Mouse (Mus musculus): ENCODE results near the gene Ntn1.

Gene Ntn1

DNA sequence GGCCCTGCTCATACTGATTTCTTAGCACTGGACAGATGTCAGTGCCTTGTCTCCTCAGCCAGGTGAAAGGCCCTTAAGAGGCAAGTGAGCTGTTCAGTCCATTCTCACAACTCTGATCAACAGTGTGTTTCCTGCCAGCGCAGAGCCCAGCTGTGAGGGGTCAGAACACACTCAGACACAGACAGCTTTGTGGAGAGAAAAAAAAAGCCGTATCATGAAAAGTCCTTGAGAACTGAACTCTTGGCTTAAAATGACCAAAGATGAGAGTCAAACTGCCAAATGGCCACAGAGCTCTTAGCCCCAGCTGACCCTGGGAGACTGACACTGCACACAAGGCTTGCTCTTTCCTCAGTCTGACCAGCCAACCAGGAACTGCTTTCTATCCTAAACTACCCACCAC, 192.6 kb downstream of the Ntn1 start:
- DNase-seq: no peak

DNA sequence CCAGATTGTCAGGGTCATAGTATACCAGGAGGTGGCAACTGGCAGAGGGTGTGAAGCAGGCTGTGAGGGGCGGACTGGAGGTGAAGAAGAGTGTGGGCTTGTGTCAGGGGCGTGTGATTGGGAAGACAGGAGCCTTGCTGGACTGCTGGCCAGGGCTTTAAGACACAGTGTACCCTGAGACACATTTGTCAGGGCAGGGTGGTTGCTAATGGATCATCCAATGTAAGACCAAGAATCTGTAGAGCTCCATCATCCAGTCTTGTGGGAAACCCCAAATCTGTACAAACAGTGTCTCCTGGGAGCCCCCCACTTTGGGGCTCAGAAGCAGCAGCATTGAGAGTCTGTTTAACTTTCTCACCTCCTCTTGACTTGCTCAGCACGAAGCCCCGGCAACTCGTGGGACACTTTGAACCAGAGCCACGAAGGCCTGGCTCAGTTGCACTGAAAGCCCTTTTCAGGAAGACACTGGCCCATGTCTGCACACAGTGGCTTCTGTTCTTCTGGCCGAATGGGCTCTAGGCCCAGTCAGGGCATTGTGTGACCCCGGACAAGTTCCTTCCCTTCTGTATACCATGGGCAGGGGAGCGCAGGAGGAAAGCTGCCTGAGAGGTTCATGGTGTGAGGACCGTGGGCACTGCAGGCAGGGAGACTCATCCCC, 194.9 kb downstream of the Ntn1 start:
- DNase-seq: no peak

DNA sequence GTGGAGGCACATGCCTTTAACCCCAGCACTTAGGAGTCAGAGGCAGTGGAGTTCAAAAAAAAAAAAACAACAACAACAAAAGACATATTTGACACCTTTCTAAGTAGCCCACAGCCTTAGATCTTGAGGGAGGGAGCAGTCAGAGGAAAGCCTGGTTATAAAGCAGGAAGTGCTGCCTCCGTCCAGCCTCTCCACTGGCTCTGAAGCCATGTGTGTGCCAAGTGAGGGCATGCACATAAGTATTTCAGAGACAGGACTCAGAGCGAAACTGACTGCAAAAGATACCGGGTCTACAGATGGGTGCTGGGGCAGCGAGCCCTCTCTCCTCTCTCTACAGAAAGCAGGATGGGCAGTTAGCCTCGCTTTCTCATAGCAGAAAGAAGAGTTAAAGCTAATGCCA, 196.2 kb downstream of the Ntn1 start:
- DNase-seq: no peak

DNA sequence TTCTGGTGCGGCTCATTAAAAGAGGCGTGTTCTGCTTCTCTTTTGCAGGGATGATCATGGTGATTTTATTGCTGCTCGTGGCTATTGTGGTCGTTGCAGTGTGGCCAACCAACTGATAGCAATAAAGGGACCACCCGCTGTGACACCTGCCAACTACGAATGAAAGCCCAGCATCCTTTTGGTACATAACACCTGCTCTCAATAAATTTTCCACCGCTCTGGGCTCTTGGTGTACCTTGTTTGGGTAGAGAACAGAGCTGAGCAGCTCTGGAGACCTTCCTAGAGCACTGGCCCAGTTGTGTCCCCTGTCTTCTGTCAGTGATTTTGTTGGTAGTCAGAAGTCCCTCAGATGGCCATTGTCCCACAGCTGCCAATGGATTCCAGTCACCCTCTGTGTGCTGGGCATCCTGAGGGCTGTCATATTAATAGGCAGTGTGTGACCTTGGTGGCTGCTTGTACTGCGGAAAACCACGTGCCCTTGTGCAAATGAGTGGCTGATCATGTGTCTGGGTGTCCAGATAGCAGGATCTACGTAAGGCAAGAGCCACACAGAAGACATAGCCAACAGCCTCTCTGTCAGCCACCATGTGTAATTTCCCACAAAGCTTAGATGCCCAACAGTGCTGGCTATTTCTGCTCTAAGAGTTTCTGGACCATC, 196.8 kb downstream of the Ntn1 start:
- DNase-seq: no peak

DNA sequence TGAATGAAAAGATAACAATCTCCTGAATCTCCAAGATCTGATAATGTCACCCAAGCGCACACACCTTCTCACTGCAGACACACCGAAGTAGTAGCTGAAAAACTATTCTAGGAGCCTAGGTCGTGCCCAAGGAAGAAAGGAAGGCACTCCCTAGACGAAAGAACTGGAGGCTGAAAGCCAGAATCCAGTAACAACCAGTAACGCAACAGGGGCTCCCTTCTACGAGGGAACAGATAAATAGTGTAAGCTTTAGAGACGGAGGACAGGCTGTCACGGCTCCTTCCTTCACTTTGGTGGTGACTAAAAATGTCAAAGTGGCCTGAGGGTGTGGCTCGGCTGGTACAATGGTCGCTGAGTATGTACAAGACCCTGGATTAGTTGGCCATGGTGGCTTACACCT, 198.1 kb downstream of the Ntn1 start:
- DNase-seq: no peak

DNA sequence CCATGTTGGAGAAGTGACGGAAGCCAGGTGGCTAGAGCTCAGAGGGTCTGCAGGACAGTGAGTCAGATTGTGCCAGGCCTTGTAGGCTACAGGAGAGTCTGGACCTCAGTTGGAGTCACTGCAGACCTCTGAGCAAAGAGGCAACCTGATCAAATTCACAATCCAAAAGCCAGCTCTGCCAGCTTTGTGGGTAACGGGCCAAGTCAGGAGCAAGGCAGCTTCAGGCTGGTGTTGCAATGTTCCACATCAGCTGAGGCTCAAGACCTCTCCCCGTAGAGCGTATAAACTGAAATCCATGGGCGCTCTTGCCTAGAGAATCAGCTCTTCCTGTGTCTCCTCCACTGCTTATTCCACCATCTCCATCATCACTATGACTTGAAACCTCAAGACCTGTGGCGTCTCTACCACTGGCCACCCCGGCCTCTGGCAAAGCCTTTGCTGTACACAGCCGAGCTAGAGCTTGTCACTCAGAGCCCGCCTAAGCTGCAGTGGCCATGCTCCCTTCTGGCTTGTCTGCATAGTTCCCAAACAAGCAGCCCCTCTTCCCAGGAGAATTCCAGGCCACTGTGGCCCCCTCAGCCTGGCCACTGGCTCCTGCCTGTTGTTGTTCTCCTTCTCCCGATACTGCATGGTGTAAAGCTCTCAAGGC, 198.7 kb downstream of the Ntn1 start:
- no peak for DNase-seq

DNA sequence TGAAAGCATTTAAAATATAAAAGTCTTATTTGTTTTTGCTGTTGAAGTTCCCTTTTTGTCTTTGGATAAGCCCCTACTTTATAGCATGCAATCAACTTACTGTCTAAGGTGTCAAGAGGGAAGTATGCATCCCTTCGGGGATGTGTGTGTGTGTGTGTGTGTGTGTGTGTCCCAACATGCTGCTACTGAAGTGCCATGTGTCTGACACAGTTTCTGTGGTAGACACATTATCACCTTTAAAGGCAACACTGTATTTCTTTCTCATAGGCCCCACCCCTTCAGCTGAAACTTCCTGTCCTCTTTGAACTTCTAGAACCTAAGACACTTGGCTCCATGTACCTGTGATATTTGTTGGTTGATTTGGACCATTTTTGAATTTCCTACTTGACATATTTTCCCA, 199.6 kb downstream of the Ntn1 start:
- DNase-seq: no peak

DNA sequence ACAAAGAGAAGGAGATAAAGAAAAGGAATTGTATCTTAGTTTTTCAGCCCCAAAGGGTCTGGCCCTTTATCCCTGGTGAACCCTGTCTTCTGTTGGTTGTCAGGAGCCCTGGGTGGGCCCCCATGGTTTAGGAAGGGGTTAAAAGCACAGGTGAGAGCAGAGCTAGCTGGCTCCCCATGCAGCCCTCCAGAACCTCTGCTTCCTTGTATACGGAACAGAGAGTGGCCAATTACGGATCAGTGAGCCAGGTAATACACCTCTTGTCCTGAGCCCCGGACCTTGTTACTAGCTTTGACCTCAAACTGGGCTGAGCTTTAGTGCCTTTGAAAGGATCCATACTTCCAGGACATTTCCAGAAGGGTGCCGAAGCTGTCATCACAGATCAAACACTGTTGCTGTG, 200.1 kb downstream of the Ntn1 start:
- DNase-seq: no peak

DNA sequence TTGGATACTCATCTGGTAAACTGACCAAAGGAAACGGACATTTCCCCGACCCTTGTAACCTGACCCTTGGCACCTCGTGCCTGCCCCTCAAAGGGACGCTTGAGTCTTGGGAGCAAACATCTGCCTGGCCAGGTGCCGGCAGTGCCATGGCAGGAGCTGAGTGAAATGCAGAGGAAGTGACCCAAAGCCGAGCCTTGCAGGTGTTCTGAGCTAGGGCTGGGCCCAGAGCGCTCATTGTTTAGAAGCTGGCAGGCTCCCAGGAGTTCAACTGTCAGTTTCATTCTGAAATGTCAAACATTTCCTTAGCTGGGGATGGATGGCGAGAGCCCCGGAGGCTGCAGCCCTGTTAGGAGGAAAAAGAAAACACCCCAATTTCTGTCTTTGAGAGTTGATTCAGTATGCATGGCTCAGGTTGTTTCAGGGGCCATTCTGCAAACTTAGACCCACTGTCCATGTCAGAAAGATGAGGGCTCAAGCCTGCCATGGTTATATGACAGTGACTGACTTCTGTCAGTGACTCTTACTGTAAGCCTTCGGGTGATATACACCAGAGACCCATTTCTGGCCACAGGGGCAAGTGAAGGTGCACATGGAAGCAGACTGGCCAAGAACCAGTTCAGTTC, 200.7 kb downstream of the Ntn1 start:
- DNase-seq: no peak

DNA sequence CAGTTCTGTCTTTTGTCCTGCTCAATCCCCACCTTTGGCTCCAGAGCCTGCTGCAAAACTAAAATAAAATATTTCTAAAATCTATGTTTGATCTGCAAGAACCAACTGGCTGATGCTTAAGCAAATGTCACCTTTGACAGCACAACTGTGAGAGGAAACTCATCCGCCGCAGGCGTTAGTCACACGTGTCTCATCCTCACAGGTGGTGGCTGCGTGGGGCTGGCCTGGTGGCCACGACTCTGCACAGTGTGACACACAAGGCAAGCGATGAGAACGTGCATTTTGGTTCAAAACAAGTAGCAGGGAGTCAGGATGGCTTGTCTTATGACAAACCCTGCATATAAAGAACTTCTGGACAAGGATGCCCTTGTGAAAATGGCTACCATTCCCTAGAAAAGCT, 201.5 kb downstream of the Ntn1 start:
- DNase-seq: no peak

DNA sequence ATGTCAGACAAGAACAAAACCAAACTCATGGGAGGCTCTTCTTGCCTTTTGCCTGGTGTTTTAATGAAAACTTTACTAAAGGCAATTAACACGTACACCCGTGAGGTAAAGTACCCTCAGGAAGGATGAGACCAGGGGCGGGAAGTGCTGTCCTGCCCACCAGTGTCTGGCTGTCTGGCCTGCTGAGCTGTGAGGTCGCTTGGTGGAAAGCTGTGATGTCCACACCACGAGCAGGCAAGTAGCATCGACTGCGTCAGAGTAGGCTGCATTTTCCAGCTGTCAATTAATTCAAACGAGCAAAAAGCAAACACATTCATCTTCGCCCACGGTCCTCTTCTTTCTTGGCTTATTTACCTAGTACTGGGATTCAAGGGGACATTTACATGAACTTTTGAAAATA, 201.9 kb downstream of the Ntn1 start:
- DNase-seq: no peak

DNA sequence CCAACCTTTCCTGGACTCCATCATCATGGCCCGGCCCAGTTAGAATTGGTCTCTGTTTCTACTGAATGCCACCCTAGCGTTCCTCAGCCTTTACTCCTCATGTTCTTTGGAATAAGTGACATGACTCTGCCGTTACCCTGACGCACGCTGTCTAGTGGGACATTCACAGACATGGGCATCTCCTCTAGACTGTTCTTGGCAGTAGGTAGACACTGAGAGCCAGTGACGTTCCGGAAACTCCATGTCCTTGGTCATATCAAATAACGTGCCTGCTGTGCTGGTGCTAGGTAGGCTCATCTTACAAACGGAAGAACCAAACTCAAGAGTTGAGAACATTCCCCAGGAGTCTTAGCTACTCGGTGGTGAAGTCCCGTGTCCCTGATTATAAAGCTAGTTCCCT, 203.2 kb downstream of the Ntn1 start:
- DNase-seq: no peak

DNA sequence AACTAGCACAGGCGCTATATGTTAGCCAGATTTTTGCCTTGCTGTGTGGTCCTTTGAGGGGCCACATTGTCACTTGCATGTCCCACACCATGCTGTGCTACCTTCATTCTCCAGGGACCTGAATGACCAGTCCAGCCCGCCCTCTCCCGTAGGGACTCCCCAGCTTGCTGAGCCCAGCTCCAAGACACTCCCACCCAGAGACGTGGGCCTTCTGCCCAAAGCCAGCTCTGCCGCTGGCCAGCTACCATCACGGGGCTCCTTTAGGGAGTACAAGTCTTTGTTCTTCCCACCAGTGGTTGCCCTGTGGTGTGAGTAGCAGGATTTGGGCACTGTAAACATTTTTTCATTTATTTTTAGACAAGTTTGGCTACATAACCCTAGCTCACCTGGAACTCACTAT, 204.1 kb downstream of the Ntn1 start:
- DNase-seq: no peak

DNA sequence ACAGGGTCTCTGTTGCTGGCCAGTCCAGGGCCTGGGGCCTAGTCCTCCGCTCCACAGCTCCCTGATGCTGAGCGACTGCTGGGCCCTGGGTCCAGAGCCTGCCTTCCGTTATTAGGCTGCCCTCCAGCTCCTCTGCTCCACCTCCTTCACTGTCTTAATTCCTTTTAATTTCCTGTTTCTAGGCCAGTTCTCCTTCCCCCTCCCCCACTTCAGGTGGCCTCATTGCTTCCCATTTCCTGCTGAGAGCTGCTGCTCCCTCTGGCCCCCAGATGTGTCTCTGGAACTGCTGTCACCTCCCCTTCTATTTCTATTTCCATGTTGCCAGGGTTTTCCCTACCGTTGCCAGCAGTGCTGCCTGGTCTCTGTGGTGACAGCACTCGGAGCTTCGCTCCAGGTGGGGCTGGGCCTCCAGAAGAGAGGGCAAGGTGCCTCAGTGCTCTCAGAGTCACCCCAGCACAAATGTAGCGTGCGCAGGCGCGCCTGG, 204.9 kb downstream of the Ntn1 start:
- no peak for DNase-seq

DNA sequence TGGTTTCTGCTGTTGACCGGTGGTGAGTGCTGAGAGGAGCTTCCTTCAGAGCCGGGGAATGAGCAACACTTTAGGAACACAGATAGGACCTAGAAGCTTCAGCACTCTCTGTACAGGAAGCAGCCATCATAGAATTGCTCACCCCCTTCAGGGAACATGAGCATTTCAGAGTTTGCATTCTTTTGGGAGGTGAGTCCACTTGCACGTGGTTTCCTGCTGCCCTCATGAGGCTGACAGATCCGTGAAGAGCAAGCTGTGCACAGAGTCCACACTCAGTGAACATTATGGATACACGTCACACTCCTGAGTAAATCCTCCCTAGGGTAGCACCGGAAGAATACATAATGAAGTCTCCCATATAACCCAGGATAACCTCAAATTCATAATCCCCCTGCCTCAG, 205.5 kb downstream of the Ntn1 start:
- no peak for DNase-seq

DNA sequence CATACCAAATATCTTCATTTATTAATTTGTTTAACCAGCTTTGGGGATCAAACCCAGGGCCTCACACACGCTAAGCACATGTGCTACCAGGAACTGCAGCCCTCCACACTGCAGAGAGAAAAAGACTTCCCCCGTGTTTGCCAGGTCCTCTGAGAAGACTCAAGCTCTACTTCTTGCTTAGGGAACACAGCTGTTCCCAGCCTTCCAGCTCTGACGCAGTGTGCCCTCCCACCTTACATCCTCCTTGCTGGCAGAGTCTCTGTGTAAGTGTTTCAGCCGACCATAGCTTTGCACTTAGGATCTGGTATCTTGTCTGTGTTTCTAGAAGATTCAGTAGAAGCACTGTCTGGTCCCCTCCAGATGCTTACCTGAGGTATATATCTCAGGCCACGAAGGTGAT, 209.8 kb downstream of the Ntn1 start:
- DNase-seq: no peak

DNA sequence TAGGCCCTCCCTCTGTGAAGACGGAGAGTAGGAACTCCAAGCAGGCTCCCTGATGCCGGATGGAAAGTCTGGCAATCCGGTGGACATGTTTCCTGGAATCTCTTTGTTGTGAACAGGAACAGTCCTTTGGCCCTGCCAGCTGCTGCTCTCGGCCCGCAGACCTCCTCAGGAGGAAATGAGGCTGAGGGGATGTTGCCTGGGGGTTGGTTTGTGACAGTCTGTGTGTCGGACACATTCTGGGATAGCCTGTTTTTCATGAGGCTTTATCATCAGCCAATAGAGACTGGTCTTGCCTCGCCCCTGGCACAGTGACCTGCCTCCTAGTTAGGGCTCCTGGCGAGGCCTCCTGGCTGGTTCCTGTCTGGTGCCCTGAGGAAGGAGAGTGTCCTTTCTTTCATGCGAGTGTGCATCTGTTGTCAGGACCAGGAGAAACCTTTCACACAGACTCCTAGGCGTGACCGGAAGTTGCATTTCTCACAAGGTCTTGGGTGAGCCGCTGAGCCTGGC, 211.9 kb downstream of the Ntn1 start:
- no peak for DNase-seq

DNA sequence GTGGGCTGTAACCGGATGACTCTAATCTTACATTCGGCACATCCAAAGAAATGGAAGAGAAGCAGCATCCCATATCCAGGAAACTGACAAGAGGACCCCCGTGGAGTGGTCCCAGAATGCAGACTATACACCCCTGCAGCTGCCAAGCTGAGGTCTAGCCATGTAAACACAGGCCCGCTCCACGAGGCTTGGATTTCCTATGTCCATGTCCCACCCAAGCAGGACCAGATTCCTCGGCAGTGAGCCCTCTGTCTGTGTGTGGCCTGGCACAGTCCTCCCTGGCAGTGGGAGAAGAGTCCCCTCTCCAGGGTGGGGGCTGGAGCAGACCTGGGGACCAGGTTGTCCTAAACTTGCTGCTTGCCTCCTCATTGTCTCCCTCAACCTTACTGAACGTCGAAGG, 213.4 kb downstream of the Ntn1 start:
- DNase-seq: no peak

DNA sequence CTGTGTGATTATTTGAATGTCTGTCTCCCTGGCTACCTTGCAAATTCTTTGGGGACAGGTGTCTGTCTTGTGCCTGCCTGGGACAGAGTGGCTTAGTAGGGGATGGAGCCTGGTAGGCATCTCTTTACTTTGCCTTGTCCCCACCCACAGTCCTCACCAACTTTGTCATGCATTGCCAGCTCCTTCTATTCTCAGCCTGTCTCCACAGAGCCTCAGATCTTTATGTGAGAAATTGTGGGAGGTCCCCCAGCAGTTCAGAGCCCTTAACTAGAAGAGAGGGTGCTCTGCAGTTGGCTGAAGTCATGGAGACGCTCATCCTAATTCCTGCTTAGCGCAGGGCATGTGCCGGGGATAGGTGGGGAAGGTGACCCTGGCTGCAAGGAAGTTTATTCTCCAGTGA, 215.0 kb downstream of the Ntn1 start:
- no peak for DNase-seq

DNA sequence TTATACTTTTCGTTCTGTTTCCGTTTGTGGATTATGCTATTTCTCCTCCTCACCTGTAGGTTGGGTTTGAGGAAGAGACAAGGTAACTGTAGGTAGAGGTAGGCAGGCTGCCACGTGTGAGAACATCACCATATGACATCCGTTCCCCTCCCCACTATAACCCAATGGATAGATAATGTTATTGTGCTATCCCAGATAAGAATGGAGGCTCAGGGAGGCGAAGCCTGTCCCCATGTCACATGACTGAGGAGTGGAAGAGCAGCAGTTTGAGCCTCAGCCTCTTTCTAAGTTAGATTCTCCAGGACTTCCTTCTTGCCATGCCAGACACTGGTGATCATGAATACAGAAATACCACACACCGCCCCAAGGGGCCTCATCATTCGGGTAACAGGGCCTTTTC, 223.2 kb downstream of the Ntn1 start:
- no peak for DNase-seq

DNA sequence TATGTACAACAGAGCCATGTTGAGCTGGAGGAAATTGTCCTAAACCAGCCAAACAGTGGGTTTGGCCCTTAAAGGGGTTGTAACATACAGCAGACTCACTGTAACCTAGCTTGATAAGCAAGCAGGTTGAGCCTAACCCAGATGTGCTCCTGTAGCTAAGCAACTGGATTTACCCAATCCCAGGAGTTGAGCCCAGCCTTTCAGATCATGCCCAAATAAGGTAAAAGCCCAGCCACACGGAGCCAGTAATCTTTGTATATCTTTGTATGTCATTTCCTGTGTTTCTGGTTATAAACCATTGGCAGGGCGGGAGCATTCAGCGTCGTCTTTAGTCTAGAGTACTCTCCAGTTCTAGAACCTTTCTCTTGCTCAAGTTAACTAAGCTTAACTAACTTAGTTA, 224.1 kb downstream of the Ntn1 start:
- DNase-seq: no peak

DNA sequence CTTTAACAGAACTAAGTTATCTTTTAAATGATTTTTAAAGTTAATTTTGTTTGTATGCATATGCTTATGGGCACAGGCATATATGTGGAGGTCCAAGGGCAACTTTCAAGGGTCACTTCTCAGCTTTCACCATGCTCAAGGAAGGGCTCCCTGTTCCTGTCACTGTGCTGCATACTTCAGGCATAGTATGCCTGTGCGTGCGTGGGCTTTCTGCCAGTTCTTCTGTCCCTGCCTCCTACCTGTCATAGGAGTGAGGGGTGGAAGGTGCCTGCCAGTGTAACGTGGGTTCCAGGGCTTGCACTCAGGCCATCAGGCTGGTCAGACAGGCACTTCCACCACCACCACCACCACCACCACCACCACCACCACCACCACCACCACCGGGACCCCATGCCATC, 228.0 kb downstream of the Ntn1 start:
- no peak for DNase-seq

DNA sequence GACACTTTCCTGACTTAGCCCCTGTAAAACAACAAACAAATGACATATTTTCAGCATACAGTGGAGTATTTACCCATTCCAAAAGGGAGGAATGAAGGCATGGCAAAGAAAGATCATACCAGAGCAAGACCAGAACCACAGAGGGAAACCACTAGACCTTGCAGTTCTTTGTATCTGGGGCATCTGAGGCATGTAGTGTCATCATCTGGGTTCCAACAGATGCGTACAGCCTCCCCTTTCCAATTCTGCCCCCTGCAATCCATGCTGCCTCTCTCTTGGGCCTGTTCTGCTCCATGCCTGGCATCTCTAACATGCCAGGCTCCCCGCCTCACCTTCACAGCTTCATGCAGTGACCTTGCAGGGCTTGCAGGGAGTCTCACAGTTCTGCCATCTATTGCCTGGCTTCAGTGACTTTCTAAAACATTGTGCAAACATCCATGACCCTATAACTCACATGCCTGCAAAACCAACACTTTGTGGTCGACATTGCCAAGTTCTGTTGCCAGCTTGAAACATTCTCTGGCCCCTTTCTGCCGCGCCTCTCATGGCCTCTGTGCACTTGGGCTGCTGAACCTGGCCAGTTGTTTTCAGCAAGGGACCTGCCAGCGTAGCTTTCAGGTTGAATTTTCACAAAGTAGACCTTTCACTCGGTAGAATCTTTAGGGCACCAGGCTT, 228.5 kb downstream of the Ntn1 start:
- no peak for DNase-seq
